Mouse (Mus musculus) cortical plate, adult 2 months (tissue): ENCODE measurements around the gene Tas1r1. TPM values are rescaled to one million over a fixed set of nuclear protein-coding genes. Genes with fewer than 3 reads are reported as not detected.

Source experiments
- H3K27ac ChIP-seq: fragments of 200-500 bp; 2 replicates; pipeline ENCODE4 v1.5.1; 2012; ENCODE audit warnings: low read length, control low read depth, inconsistent platforms; ENCODE audit not compliant: insufficient read depth
- H3K4me1 ChIP-seq: fragments of 200-500 bp; 2 replicates; pipeline ENCODE4 v1.6.1; 2011; ENCODE audit warnings: low read length; ENCODE audit not compliant: control insufficient read depth, insufficient read depth
- H3K4me3 ChIP-seq: fragments of 200-500 bp; 2 replicates; pipeline ENCODE4 v1.5.1; 2011; ENCODE audit warnings: mild to moderate bottlenecking, low read length, control low read depth; ENCODE audit not compliant: insufficient read depth
- CTCF ChIP-seq: fragments of 200-500 bp; IDR thresholded peaks from 2 replicates; pipeline ENCODE4 v1.5.1; 2011; ENCODE audit warnings: mild to moderate bottlenecking, control low read depth, low read length; ENCODE audit not compliant: insufficient read depth; ENCODE audit errors: extremely low read depth
- POLR2A ChIP-seq: fragments of 200-500 bp; IDR thresholded peaks from 2 replicates; pipeline ENCODE4 v1.6.1; 2011; ENCODE audit warnings: mild to moderate bottlenecking, low read length, control low read depth; ENCODE audit not compliant: insufficient read depth; ENCODE audit errors: extremely low read depth
- polyA plus RNA-seq: library from polyadenylated mRNA; depleted of rRNA; stranded (reverse); fragments of >200 nt; gene quantifications from 2 replicates; pipeline ENCODE4 v1.2.3, GENCODE M21; 2012

Tas1r1 gene
- polyA plus RNA-seq, 1 experiment, result 0.23 TPM

DNA sequence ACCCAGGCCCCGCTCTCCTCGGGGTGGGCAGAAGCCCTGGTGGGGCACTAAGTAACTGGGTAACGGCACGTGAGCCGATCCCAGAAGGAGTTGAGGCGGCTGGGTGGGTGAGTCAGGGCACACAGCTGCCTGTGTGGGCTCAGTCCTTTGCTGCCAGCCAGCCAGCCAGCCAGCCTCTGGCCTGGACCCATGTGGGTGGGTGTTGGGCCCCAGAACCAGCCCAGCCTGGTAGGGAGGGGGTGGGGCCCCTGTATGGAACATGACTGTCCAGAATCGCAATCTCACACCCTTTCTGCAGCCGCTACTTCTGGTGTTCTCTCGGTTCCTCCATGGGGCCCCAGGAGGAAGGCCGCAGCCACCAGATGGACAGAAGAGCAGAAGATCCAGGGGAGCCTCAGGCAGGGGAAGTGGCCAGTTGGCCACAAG lies 39.8 kb upstream of the Tas1r1 start:
- no peak for TF ChIP-seq CTCF
- no peak for TF ChIP-seq POLR2A
- Histone ChIP-seq H3K4me3 (no peak overlapping the region), H3K4me1 (peaks cover 2% of the 10 kb centered on the region; the same call in 1 of the 2 replicates), H3K27ac (no peak overlapping the region)

- no peak for TF ChIP-seq POLR2A
- Histone ChIP-seq H3K4me3 (no peak overlapping the region), H3K4me1 (peaks cover 2% of the 10 kb centered on the region; the same call in 1 of the 2 replicates), H3K27ac (no peak overlapping the region)
These were observed 38.8 kb upstream of the Tas1r1 start for GRCm38 (mm10) chr4:152077191-152077590.

- H3K27ac ChIP-seq, result no peak overlapping the region
- H3K4me1 ChIP-seq, result peaks cover 2% of the 10 kb centered on the region; the same call in 1 of the 2 replicates
- H3K4me3 ChIP-seq, result no peak overlapping the region
- TF ChIP-seq CTCF (no peak), POLR2A (no peak)
These were observed 36.2 kb upstream of the Tas1r1 start for GRCm38 (mm10) chr4:152074548-152074947.

DNA sequence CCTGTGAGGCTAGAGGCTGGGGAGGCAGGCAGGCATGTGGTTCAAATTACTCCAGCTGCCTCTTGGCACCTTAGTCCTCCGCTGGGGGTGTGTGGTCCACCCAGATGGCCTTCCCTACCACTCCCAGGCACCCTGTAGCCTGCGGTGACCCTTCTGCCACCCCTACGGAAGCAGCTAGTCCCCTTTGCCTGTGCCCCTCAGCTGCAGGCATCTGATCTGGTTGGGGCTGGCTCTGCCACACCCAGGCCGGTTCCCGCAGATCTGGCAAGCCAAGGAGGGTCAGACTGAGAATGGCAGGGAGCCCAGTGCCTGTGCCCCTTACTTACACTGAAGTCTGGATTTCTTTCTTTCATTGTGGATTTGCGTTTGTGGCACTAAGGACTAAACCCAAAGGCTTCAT lies 35.3 kb upstream of the Tas1r1 start:
- Histone ChIP-seq H3K4me1 (peaks cover 2% of the 10 kb centered on the region; the same call in 1 of the 2 replicates), H3K27ac (no peak overlapping the region), H3K4me3 (no peak overlapping the region)
- TF ChIP-seq CTCF (no peak), POLR2A (no peak)

- Histone ChIP-seq H3K4me3 (no peak overlapping the region), H3K4me1 (no peaks in the 10 kb centered on the region), H3K27ac (no peak overlapping the region)
- TF ChIP-seq CTCF, result no peak
- TF ChIP-seq POLR2A, result no peak
These were observed 34.3 kb upstream of the Tas1r1 start for GRCm38 (mm10) chr4:152072655-152073054.

DNA sequence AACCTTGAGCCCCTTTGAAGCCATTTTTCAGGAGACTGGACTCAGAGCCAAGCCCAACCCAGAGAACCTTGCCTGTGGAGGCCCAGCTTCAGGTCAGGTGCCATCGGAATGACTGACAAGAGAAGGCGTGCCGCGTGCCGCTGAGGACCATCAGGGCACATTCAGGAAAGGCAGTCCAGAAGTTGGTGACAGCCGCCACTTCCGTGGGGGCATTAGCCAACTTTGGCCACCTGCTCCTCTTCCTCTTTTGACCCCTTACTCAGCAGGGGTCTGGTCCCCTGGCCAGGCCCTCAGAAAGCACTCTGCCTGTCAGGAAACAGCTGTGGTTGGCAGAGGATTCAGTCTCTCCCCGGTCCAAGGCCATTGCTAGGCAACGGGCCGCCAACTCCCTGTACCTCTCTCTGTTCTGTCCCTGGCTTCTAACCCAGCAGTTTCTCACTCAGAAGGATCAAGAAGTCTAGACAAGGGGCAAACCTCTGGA lies 33.8 kb upstream of the Tas1r1 start, which contains the start of gene Plekhg5:
Gene Plekhg5, plus strand, starts transcription at position 378 of the 481 bp plus-strand sequence.
- no peaks in the 10 kb centered on the region for H3K4me1 ChIP-seq
- no peak within 1 kb of the TSS for H3K27ac ChIP-seq
- no peak within 1 kb of the TSS for H3K4me3 ChIP-seq
- TF ChIP-seq POLR2A, result no peak
- no peak for TF ChIP-seq CTCF

DNA sequence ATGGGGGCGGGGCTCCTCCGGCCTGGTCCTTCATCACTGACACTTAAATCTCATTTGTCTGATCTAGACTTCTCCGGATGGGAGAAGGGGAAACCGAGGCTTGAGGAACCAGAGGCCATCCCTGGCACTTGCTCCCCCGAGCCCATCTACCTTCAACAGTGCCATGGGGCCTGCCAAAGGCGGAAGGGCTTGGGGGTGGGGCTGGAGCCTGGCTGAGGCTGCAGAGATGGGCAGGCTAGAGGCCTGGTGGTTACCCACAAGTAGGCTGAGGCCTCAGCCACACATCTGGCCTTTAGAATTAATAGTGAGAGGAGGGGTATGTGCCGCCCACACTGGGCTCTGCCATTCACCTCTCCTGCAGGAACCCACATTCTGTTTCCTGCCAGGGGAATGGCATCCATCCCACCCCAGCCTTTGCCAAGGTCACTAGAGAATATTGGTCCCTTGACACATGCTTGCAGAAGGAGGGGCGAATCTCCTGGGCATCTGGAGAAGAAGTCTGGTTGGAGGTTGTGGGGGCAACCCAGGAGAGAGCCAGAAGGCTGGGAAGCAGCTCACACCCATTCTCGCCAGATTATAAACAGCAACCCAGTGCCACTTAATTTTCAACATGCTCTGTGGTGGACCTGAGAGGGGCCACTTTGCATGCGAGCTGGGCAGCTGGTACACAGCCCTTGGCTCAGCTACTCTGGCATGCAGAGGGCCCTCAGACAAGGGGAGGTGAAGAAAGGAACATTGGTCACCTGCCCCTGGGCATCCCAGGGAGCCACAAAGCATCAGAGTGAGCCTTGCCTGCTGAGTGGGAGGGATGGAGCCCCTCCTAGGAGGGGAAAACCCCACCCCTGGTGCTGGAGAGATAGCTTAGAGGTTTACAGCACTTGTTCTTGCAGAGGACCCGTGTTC lies 32.4 kb upstream of the Tas1r1 start:
- Histone ChIP-seq H3K27ac (no peak overlapping the region), H3K4me3 (no peak overlapping the region), H3K4me1 (no peaks in the 10 kb centered on the region)
- TF ChIP-seq POLR2A (no peak), CTCF (no peak)

GRCm38 (mm10) chr4:152069245-152069644 lies 30.9 kb upstream of the Tas1r1 start:
- H3K27ac ChIP-seq, result no peak overlapping the region
- TF ChIP-seq CTCF (no peak), POLR2A (no peak)
- H3K4me3 ChIP-seq, result no peak overlapping the region

GRCm38 (mm10) chr4:152068166-152068724 lies 29.9 kb upstream of the Tas1r1 start:
- Histone ChIP-seq H3K4me1 (no peaks in the 10 kb centered on the region), H3K4me3 (no peak overlapping the region)
- TF ChIP-seq CTCF (no peak), POLR2A (no peak)

More at GRCm38 (mm10) chr4:152069245-152069644, 30.9 kb upstream of the Tas1r1 start:
- no peaks in the 10 kb centered on the region for H3K4me1 ChIP-seq

GRCm38 (mm10) chr4:152067280-152067679 lies 28.9 kb upstream of the Tas1r1 start:
- 0 out of 2 replicates have a peak, but pooled peaks cover 2% of the 10 kb centered on the region for H3K4me1 ChIP-seq
- H3K27ac ChIP-seq, result no peak overlapping the region
- H3K4me3 ChIP-seq, result no peak overlapping the region
- TF ChIP-seq POLR2A (no peak), CTCF (no peak)

More at GRCm38 (mm10) chr4:152068166-152068724, 29.9 kb upstream of the Tas1r1 start:
- no peak overlapping the region for H3K27ac ChIP-seq
